Comparison of ENCODE assay signal across 9 mouse cellular contexts in genomic region chr11:80809666-80809992, GRCm38 (mm10). TPM values are rescaled to one million over a fixed set of nuclear protein-coding genes. Genes with fewer than 3 reads are reported as not detected.
A peak's percentile ranks its signal among the peaks of the same experiment; 100 is the strongest.
DNase-seq lines count a peak whose midpoint lies in the region; ATAC-seq and TF ChIP-seq lines count a peak whose summit lies in the region.
"Had no signal": no experiment of that assay in that cellular context is flagged by ENCODE, and none has a peak within 500 bp of the region (broad histone marks: within the 10 kb centered on the region; RNA-seq: fewer than 3 reads in every experiment).

No protein-coding gene starts in this region.

- DNase-seq in lung, adult 18-20 months = no peak
- DNase-seq in limb, embryonic 14.5 days (ENCODE audit: low spot score) = no peak
- no peak for DNase-seq in urinary bladder, postnatal 4 days (ENCODE audit: low spot score in 2 of 2)
- DNase-seq in left cerebral cortex, adult 11 months (ENCODE audit: low spot score) = no peak
- no peak for DNase-seq in spleen, adult 12 weeks (ENCODE audit: low spot score)
- DNase-seq: thymus, postnatal 36 days had no signal

- H3K9ac ChIP-seq in lung, embryonic 15.5 days = peak overlapping the region; percentile 81
- peak overlapping the region; percentile 89 for H3K9ac ChIP-seq in forebrain, embryonic 12.5 days
- peak overlapping the region; percentile 89 for H3K9ac ChIP-seq in limb, embryonic 14.5 days (ENCODE audit: low read depth, low read length, severe bottlenecking)
- H3K9ac ChIP-seq in stomach, embryonic 15.5 days = peak overlapping the region; percentile 65; the same call in 1 of the 2 replicates

- H3K9me3 ChIP-seq in lung, embryonic 15.5 days = no peaks in the 10 kb centered on the region
- 0 out of 2 replicates have a peak, but pooled peaks cover 3% of the 10 kb centered on the region for H3K9me3 ChIP-seq in forebrain, embryonic 12.5 days
- H3K9me3 ChIP-seq in limb, embryonic 14.5 days (ENCODE audit: control insufficient read depth, low read length) = no peaks in the 10 kb centered on the region
- no peaks in the 10 kb centered on the region for H3K9me3 ChIP-seq in stomach, embryonic 15.5 days

- H3K4me2 ChIP-seq in lung, embryonic 15.5 days = peak overlapping the region; percentile 80
- H3K4me2 ChIP-seq in forebrain, embryonic 12.5 days = peak overlapping the region; percentile 85
- H3K4me2 ChIP-seq in limb, embryonic 14.5 days (replicated peaks; ENCODE audit: low read depth, low read length, severe bottlenecking) = peak overlapping the region; percentile 91
- H3K4me2 ChIP-seq in stomach, embryonic 15.5 days = peak overlapping the region; percentile 83

- WGBS in lung, embryonic 15.5 days = 14% methylated on average over 5 of the region's 6 CpGs
- 47% methylated on average over 5 of the region's 6 CpGs for WGBS in forebrain, embryonic 12.5 days
- 32% methylated on average over 6 of the region's 6 CpGs for whole genome bisulfite sequencing in limb, embryonic 14.5 days
- 12% methylated on average over 5 of the region's 6 CpGs for WGBS in stomach, embryonic 15.5 days

- no peak for TF ChIP-seq POLR2A in limb, embryonic 14.5 days (IDR thresholded peaks at IDR 0.05; ENCODE audit: borderline replicate concordance, extremely low read depth, insufficient read depth, insufficient read length)

- H3K27ac ChIP-seq in lung, embryonic 15.5 days = peak overlapping the region; percentile 91
- H3K27ac ChIP-seq in forebrain, embryonic 12.5 days = peak overlapping the region; percentile 84; the same call in 1 of the 2 replicates
- H3K27ac ChIP-seq in limb, embryonic 14.5 days (replicated peaks; ENCODE audit: low read depth, low read length) = peak overlapping the region; percentile 80
- peak overlapping the region; percentile 88 for H3K27ac ChIP-seq in stomach, embryonic 15.5 days

- peak overlapping the region; percentile 59 for H3K4me3 ChIP-seq in lung, embryonic 15.5 days
- peak overlapping the region; percentile 63 for H3K4me3 ChIP-seq in forebrain, embryonic 12.5 days (replicated peaks)
- H3K4me3 ChIP-seq in limb, embryonic 14.5 days (replicated peaks; ENCODE audit: low read length) = peak overlapping the region; percentile 57
- peak overlapping the region; percentile 60 for H3K4me3 ChIP-seq in stomach, embryonic 15.5 days (replicated peaks)

- peak; percentile 43 for ATAC-seq in lung, embryonic 15.5 days (ENCODE audit: borderline replicate concordance, extremely low read depth, low FRiP score, low TSS enrichment)
- ATAC-seq in forebrain, embryonic 12.5 days (ENCODE audit: low FRiP score) = no peak; the same call in 1 of the 2 replicates
- ATAC-seq in limb, embryonic 14.5 days (ENCODE audit: low FRiP score, low read depth) = no peak
- no peak for ATAC-seq in stomach, embryonic 15.5 days (ENCODE audit: insufficient read depth, low FRiP score, low read depth)

- H3K36me3 ChIP-seq in lung, embryonic 15.5 days = peaks cover 20% of the 10 kb centered on the region
- peaks cover 20% of the 10 kb centered on the region for H3K36me3 ChIP-seq in forebrain, embryonic 12.5 days (replicated peaks)
- peaks cover 19% of the 10 kb centered on the region for H3K36me3 ChIP-seq in limb, embryonic 14.5 days (ENCODE audit: control insufficient read depth, insufficient read depth, low read length)
- peaks cover 6% of the 10 kb centered on the region; the same call in 1 of the 2 replicates for H3K36me3 ChIP-seq in stomach, embryonic 15.5 days

- H3K4me1 ChIP-seq in lung, embryonic 15.5 days = peaks cover 27% of the 10 kb centered on the region
- peaks cover 23% of the 10 kb centered on the region for H3K4me1 ChIP-seq in forebrain, embryonic 12.5 days
- H3K4me1 ChIP-seq in limb, embryonic 14.5 days (ENCODE audit: control insufficient read depth, insufficient read depth, low read length) = peaks cover 13% of the 10 kb centered on the region
- peaks cover 8% of the 10 kb centered on the region; the same call in 1 of the 2 replicates for H3K4me1 ChIP-seq in stomach, embryonic 15.5 days

- no peaks in the 10 kb centered on the region for H3K27me3 ChIP-seq in lung, embryonic 15.5 days
- H3K27me3 ChIP-seq in forebrain, embryonic 12.5 days = no peaks in the 10 kb centered on the region
- no peaks in the 10 kb centered on the region for H3K27me3 ChIP-seq in limb, embryonic 14.5 days (ENCODE audit: control insufficient read depth, insufficient read depth, low read length)
- H3K27me3 ChIP-seq in stomach, embryonic 15.5 days (replicated peaks) = no peaks in the 10 kb centered on the region

RNA-seq across cellular contexts. Expression of gene Tmem98, which starts 0.3 kb away (rescaled TPM):
- polyA plus RNA-seq in lung, embryonic 15.5 days (2015; fragmentation: Nextera tagmentation; extraction: Ambion mirVana) = 132 and 133 TPM in 2 replicates
- polyA plus RNA-seq in forebrain, embryonic 12.5 days (2016; fragmentation: Nextera tagmentation; extraction: Ambion mirVana) = 74.8 and 76.3 TPM in 2 replicates
- polyA plus RNA-seq in limb, embryonic 14.5 days (2012; rRNA removed) = 59.2 and 79.9 TPM in 2 replicates
- polyA plus RNA-seq in limb, embryonic 14.5 days (2014; fragmentation: Nextera tagmentation; extraction: Ambion mirVana) = 68.4 and 83.4 TPM in 2 replicates
- 120 and 133 TPM in 2 replicates for polyA plus RNA-seq in stomach, embryonic 15.5 days (2015; fragmentation: Nextera tagmentation; extraction: Ambion mirVana)

RNA-seq across cellular contexts. Expression of gene Myo1d, which starts 29.8 kb away (rescaled TPM):
- 16.0 and 18.8 TPM in 2 replicates for polyA plus RNA-seq in lung, embryonic 15.5 days (2015; fragmentation: Nextera tagmentation; extraction: Ambion mirVana)
- 2.4 and 2.8 TPM in 2 replicates for polyA plus RNA-seq in forebrain, embryonic 12.5 days (2016; fragmentation: Nextera tagmentation; extraction: Ambion mirVana)
- polyA plus RNA-seq in limb, embryonic 14.5 days (2012; rRNA removed) = 6.6 and 7.5 TPM in 2 replicates
- polyA plus RNA-seq in limb, embryonic 14.5 days (2014; fragmentation: Nextera tagmentation; extraction: Ambion mirVana) = 8.3 and 10.6 TPM in 2 replicates
- 30.5 and 38.2 TPM in 2 replicates for polyA plus RNA-seq in stomach, embryonic 15.5 days (2015; fragmentation: Nextera tagmentation; extraction: Ambion mirVana)

RNA-seq across cellular contexts. Expression of gene Spaca3, which starts 48.5 kb away (rescaled TPM):
- not detected in 2 replicates for polyA plus RNA-seq in lung, embryonic 15.5 days (2015; fragmentation: Nextera tagmentation; extraction: Ambion mirVana)
- not detected in 2 replicates for polyA plus RNA-seq in forebrain, embryonic 12.5 days (2016; fragmentation: Nextera tagmentation; extraction: Ambion mirVana)
- not detected in 2 replicates for polyA plus RNA-seq in limb, embryonic 14.5 days (2012; rRNA removed)
- polyA plus RNA-seq in limb, embryonic 14.5 days (2014; fragmentation: Nextera tagmentation; extraction: Ambion mirVana) = not detected in 2 replicates
- not detected in 2 replicates for polyA plus RNA-seq in stomach, embryonic 15.5 days (2015; fragmentation: Nextera tagmentation; extraction: Ambion mirVana)
